Mouse (Mus musculus) mouse trophoblast stem cell (cell line): ENCODE measurements around the gene Rhox10.
"Not testable (repeated sequence)": the region's sequence is repeated elsewhere in the genome, so short reads cannot be mapped to it uniquely, and the experiment has no call there.

Experiments
- in situ Hi-C, 2 experiments: fragments of 300-500 bp; cut with MseI, MboI; formaldehyde crosslinking; loops; 2 replicates in 1 of 2; 3 replicates in 1 of 2; pipeline ENCODE4 v1.15.1; 2025

Gene Rhox10

GRCm38 (mm10) chrX:38066175-38066574 is at the start of gene Rhox10:
Rhox10 (plus strand) TSS chrX:38066475.
- in situ Hi-C loops = no loop called here

- in situ Hi-C loops = not testable (repeated sequence)
These were observed 47.7 kb upstream of the Rhox10 start, which contains the start of gene Btg1-ps1 for GRCm38 (mm10) chrX:38018597-38018996. Btg1-ps1 (minus strand) TSS chrX:38018815.

- in situ Hi-C loops = no loop called here
These were observed 32.4 kb upstream of the Rhox10 start for GRCm38 (mm10) chrX:38033841-38034240.

GRCm38 (mm10) chrX:38039666-38040065 is 26.6 kb upstream of the Rhox10 start:
- in situ Hi-C loops = no loop called here

GRCm38 (mm10) chrX:38043014-38043413 is 23.3 kb upstream of the Rhox10 start, which contains the start of gene Btg1-ps2:
Btg1-ps2 (minus strand) TSS chrX:38043114.
- in situ Hi-C loops = not testable (repeated sequence)

GRCm38 (mm10) chrX:38061544-38061943 is 4.7 kb upstream of the Rhox10 start:
- in situ Hi-C loops = no loop called here

GRCm38 (mm10) chrX:38084226-38084625 is 18.0 kb downstream of the Rhox10 start:
- in situ Hi-C loops = loop anchor here (10.0 kb wide), 1 partner anchor 91 kb away; no protein-coding TSS in a partner anchor

GRCm38 (mm10) chrX:38085041-38085440 is 18.8 kb downstream of the Rhox10 start, which contains the start of gene Rhox11:
Rhox11 (minus strand) TSS chrX:38085141.
- in situ Hi-C loops = loop anchor here (10.0 kb wide), 1 partner anchor 90 kb away; no protein-coding TSS in a partner anchor

GRCm38 (mm10) chrX:38110807-38111206 is 44.5 kb downstream of the Rhox10 start, which contains the start of gene Rhox12:
Rhox12 (minus strand) TSS chrX:38110907.
- in situ Hi-C loops = no loop called here

GRCm38 (mm10) chrX:38120982-38121381 is 54.7 kb downstream of the Rhox10 start, which contains the start of gene Rhox13:
Rhox13 (plus strand) TSS chrX:38121219.
- in situ Hi-C loops = no loop called here
